9 mouse cellular contexts compared by ENCODE assay signal in genomic region chr4:95871216-95871881, GRCm38 (mm10).
A peak's percentile ranks its signal among the peaks of the same experiment; 100 is the strongest.
DNase-seq lines count a peak whose midpoint lies in the region; ATAC-seq and TF ChIP-seq lines count a peak whose summit lies in the region.
"Had no signal": no experiment of that assay in that cellular context is flagged by ENCODE, and none has a peak within 500 bp of the region (broad histone marks: within the 10 kb centered on the region; RNA-seq: fewer than 3 reads in every experiment).

No protein-coding gene starts in this region.

- H3K9ac ChIP-seq in lung, embryonic 14.5 days, result no peak overlapping the region
- H3K9ac ChIP-seq: limb, embryonic 15.5 days had no signal

- peak; percentile 65 for DNase-seq in adrenal gland, adult 18-20 months (ENCODE audit: low spot score in 2 of 2)
- no peak for DNase-seq in adrenal gland, postnatal 4 days (ENCODE audit: low spot score in 2 of 2)
- DNase-seq in Patski (ENCODE audit: low read depth, low spot score), result no peak
- DNase-seq in embryo, embryonic 11 days, result peak; percentile 71
- peak; percentile 51 for DNase-seq in heart, embryonic 10.5 days (ENCODE audit: low spot score)
- peak; percentile 72 for DNase-seq in kidney, postnatal 10 days
- peak; percentile 89 for DNase-seq in lung, embryonic 14.5 days

- no peaks in the 10 kb centered on the region for H3K36me3 ChIP-seq in heart, embryonic 10.5 days
- no peaks in the 10 kb centered on the region for H3K36me3 ChIP-seq in lung, embryonic 14.5 days (ENCODE audit: insufficient read depth)
- H3K36me3 ChIP-seq: limb, embryonic 15.5 days had no signal

- no peak overlapping the region for H3K4me3 ChIP-seq in heart, embryonic 10.5 days
- H3K4me3 ChIP-seq in lung, embryonic 14.5 days (ENCODE audit: low read depth, low read length), result no peak overlapping the region
- H3K4me3 ChIP-seq: limb, embryonic 15.5 days had no signal

- no peak overlapping the region for H3K27ac ChIP-seq in heart, embryonic 10.5 days
- H3K27ac ChIP-seq in lung, embryonic 14.5 days (ENCODE audit: low read depth), result no peak overlapping the region
- H3K27ac ChIP-seq: limb, embryonic 15.5 days had no signal

- CTCF ChIA-PET in Patski (lab: Charles Lee), result interaction anchor here (1.0 to 1.1 kb wide), 2 partner anchors 818 to 865 kb away, joined by 3 read pairs; no protein-coding TSS in a partner anchor

- no peak for ATAC-seq in Patski
- no peak for ATAC-seq in lung, embryonic 14.5 days (ENCODE audit: insufficient read depth)
- peak; percentile 76; the same call in 1 of the 2 replicates for ATAC-seq in neutrophil, adult 5-6 weeks (ENCODE audit: extremely low read depth, insufficient number of reproducible peaks, low FRiP score, poor library complexity, severe bottlenecking)

- H3K4me2 ChIP-seq in lung, embryonic 14.5 days, result peak overlapping the region; percentile 20; the same call in 1 of the 2 replicates
- H3K4me2 ChIP-seq: limb, embryonic 15.5 days had no signal

- peak; percentile 47 for TF ChIP-seq CTCF in Patski (IDR thresholded peaks at IDR 0.05)
- peak; percentile 85 for TF ChIP-seq CTCF in lung, embryonic 14.5 days (IDR thresholded peaks at IDR 0.05; ENCODE audit: low read depth)

- POLR2A ChIA-PET in Patski (lab: Charles Lee), result interaction anchor here (1.5 kb wide), 1 partner anchor 819 kb away, joined by 6 read pairs; the partner anchor contains the start of gene Jun

- no peaks in the 10 kb centered on the region for H3K4me1 ChIP-seq in heart, embryonic 10.5 days
- H3K4me1 ChIP-seq in lung, embryonic 14.5 days (ENCODE audit: insufficient read depth), result 0 out of 2 replicates have a peak, but pooled peaks cover 8% of the 10 kb centered on the region

- no peaks in the 10 kb centered on the region for H3K9me3 ChIP-seq in heart, embryonic 10.5 days
- no peaks in the 10 kb centered on the region for H3K9me3 ChIP-seq in lung, embryonic 14.5 days (ENCODE audit: low read depth, low read length)
- H3K9me3 ChIP-seq: limb, embryonic 15.5 days had no signal

- H3K27me3 ChIP-seq in Patski, result no peaks in the 10 kb centered on the region
- H3K27me3 ChIP-seq in heart, embryonic 10.5 days (ENCODE audit: insufficient read depth, poor library complexity, severe bottlenecking), result no peaks in the 10 kb centered on the region
- H3K27me3 ChIP-seq in lung, embryonic 14.5 days (ENCODE audit: insufficient read depth, low read length), result no peaks in the 10 kb centered on the region
- H3K27me3 ChIP-seq: limb, embryonic 15.5 days had no signal

- WGBS in heart, embryonic 10.5 days, result 28% methylated on average over 6 of the region's 6 CpGs
- WGBS in lung, embryonic 14.5 days, result 21% methylated on average over 6 of the region's 6 CpGs

- in situ Hi-C loops in Patski (cut with MboI; ENCODE audit: low pct_unique_long_range_greater_than_20kb), result loop anchor here (5.0 to 10.0 kb wide), 3 partner anchors 307 to 569 kb away; no protein-coding TSS in a partner anchor

Comparison
In these comparisons a context has a peak if more than half of its experiments do, and no peak if none do; other contexts are left out.
1. DNase-seq: peak in adrenal gland, adult 18-20 months (2 of 2), embryo, embryonic 11 days (single experiment), heart, embryonic 10.5 days (single experiment), kidney, postnatal 10 days (single experiment) and lung, embryonic 14.5 days (single experiment); none in adrenal gland, postnatal 4 days (0 of 2) and Patski (single experiment).